Mouse (Mus musculus) CD8-positive naive resting alpha-beta T cell, adult 2 months (primary cell): ENCODE measurements around the gene Gtf2e1.

Experiments
- DNase-seq, 2 experiments: peaks; one replicate each; pipeline ENCODE4 v3.0.0; 2022; ENCODE audit warnings: low read depth in 2 of 2, low spot score in 2 of 2

Gene Gtf2e1

GRCm38 (mm10) chr16:37550266-37550665 is 10.7 kb upstream of the Gtf2e1 start:
- DNase-seq = no peak

GRCm38 (mm10) chr16:37546312-37546711 is 6.7 kb upstream of the Gtf2e1 start:
- DNase-seq = no peak

GRCm38 (mm10) chr16:37540776-37541175 is 1.2 kb upstream of the Gtf2e1 start:
- DNase-seq = no peak

GRCm38 (mm10) chr16:37539240-37539610 is 364 bp downstream of the Gtf2e1 start:
- DNase-seq = no peak

GRCm38 (mm10) chr16:37533369-37534068 is 6.1 kb downstream of the Gtf2e1 start:
- no peak for DNase-seq

GRCm38 (mm10) chr16:37532046-37532445 is 7.5 kb downstream of the Gtf2e1 start:
- DNase-seq = no peak

GRCm38 (mm10) chr16:37530170-37530569 is 9.4 kb downstream of the Gtf2e1 start:
- no peak for DNase-seq

- no peak for DNase-seq
Observed at GRCm38 (mm10) chr16:37526688-37527223, 12.8 kb downstream of the Gtf2e1 start.

- DNase-seq = no peak
Observed at GRCm38 (mm10) chr16:37525121-37525520, 14.5 kb downstream of the Gtf2e1 start.

- no peak for DNase-seq
Observed at GRCm38 (mm10) chr16:37522100-37522697, 17.4 kb downstream of the Gtf2e1 start.

GRCm38 (mm10) chr16:37520190-37521040 is 19.2 kb downstream of the Gtf2e1 start:
- DNase-seq = no peak

GRCm38 (mm10) chr16:37519721-37520120 is 19.9 kb downstream of the Gtf2e1 start:
- DNase-seq = no peak

GRCm38 (mm10) chr16:37518662-37519061 is 20.9 kb downstream of the Gtf2e1 start:
- no peak for DNase-seq

GRCm38 (mm10) chr16:37517596-37518211 is 21.9 kb downstream of the Gtf2e1 start:
- DNase-seq = no peak

GRCm38 (mm10) chr16:37516376-37516993 is 23.1 kb downstream of the Gtf2e1 start:
- DNase-seq = no peak

GRCm38 (mm10) chr16:37514644-37515043 is 24.9 kb downstream of the Gtf2e1 start:
- DNase-seq = no peak

- DNase-seq = no peak
Observed at GRCm38 (mm10) chr16:37511489-37511888, 28.1 kb downstream of the Gtf2e1 start.

- DNase-seq = no peak
Observed at GRCm38 (mm10) chr16:37506751-37507150, 32.8 kb downstream of the Gtf2e1 start.

GRCm38 (mm10) chr16:37504517-37504916 is 35.1 kb downstream of the Gtf2e1 start:
- no peak for DNase-seq

GRCm38 (mm10) chr16:37498581-37498980 is 41.0 kb downstream of the Gtf2e1 start:
- DNase-seq = no peak

- no peak for DNase-seq
Observed at GRCm38 (mm10) chr16:37495017-37495416, 44.6 kb downstream of the Gtf2e1 start.
